Mouse (Mus musculus) heart, adult 2 months (tissue): ENCODE data around the gene Ercc6l.

Experiments
- CTCF ChIP-seq: fragments of 200-600 bp; IDR thresholded peaks from 2 replicates; pipeline ENCODE4 v1.8.1; 2022; ENCODE audit warnings: antibody characterized with exemption, mild to moderate bottlenecking, moderate library complexity
- POLR2A ChIP-seq: fragments of 200-500 bp; IDR thresholded peaks from 2 replicates; pipeline ENCODE4 v1.6.1; 2011; ENCODE audit warnings: mild to moderate bottlenecking, low read depth, low read length, control low read depth; ENCODE audit not compliant: insufficient read depth

GRCm38 (mm10) chrX:102101886-102102285 is 55.0 kb downstream of the Ercc6l start:
- TF ChIP-seq POLR2A: no peak
- TF ChIP-seq CTCF: no peak
